Mouse (Mus musculus): ENCODE measurements around the gene Pbld2.
"Not testable (repeated sequence)": the region's sequence is repeated elsewhere in the genome, so short reads cannot be mapped to it uniquely, and the experiment has no call there.

The Pbld2 gene

DNA sequence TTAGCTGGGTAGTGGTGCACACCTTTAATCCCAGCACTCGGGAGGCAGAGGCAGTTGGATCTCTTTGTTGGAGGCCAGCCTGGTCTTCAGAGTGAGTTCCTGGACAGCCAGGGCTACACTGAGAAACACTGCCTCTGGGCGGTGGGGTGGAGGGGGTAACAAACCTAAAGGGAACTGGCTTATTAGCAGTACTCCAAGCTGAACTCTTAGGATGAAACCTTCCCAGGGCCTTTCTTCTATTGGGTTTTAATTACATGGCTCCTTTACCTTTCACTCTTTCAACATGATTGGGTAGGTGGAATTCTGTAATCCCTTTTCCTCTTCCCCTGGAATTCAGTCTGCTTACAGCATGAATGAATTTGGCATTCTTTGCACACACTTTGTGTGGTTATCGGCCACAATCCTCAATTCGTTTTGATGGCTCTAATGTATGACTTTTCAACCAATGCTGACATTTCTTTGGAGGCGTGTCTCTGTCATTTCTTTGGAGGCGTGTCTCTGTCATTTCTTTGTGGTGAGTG lies 1.4 kb downstream of the Pbld2 start:
- DNase-seq (ENCODE audit: low read depth, low spot score) = no peak

DNA sequence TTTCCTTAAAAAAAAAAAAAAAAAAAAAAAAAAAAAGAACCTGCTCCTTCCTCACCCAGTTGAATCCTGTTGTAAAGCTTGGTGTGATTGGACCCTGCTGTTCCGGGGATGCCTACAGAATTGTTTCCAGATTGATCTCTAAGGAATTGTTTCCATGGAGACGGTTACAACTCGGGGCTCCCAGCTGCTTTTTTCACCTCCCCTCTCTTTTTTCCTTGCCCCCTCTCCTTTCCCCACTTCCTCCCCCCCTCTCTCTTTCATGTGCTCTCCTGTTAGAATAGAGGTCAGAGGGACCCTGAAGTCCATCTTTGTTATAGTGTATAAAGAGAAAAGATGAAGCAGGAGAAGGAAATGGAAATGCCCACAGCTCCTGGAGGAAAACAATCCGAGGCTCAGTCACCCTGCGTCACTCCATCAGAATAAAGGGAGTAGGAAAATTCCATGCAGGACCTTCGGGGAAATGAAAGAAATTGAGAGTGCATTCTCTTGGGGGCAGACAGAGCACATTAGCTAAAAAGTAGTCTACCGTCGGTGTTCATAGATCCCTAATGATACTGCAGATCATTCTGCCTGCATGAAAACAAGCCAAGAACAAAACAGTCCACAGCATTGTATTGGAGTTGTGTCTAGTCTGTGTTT lies 2.2 kb downstream of the Pbld2 start:
- no peak for DNase-seq (ENCODE audit: low read depth, low spot score)

- no peak for DNase-seq (ENCODE audit: low read depth, low spot score)
Measured at GRCm38 (mm10) chr10:63026795-63027160, 2.7 kb downstream of the Pbld2 start.

DNA sequence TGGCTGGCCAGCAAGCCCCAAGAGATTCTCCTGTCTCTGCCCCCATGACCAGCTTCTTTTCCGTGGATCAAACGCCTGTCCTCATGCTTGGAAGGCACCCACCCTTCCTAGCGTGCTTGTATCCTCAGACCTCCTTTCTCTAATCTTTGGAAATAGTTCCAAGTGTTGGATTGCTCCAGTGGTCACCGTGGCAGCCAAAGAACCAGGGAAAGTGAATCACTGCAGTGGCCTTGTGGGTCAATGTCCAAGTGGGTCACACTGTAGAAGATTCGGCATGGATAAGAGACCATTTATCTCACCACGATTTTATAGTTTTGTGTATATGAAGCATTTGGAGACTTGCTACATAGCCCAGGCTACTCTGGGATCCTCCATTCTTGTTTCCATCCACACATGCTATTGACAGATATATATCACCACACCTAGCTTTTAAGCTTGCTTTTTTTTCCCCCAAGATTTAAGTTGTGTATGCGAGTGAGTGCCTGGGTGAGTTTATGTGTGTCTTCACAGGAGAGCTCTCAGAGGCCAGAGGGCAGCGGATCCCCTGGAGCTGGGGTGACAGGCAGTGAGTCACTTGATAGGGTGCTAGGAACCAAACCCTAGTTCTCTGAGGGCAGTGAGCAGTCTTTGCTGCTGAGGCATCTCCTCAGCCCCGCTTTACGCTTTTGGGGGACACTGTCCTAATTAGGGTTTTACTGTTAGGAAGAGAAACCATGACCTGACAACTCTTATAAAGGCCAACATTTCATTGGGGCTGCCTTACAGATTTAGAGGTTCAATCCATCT lies 3.5 kb downstream of the Pbld2 start:
- no peak for DNase-seq (ENCODE audit: low read depth, low spot score)

- DNase-seq (ENCODE audit: low read depth, low spot score) = no peak
Measured at GRCm38 (mm10) chr10:63028396-63028795, 4.3 kb downstream of the Pbld2 start.

- DNase-seq (ENCODE audit: low read depth, low spot score) = no peak
Measured at GRCm38 (mm10) chr10:63032267-63032666, 8.2 kb downstream of the Pbld2 start.

GRCm38 (mm10) chr10:63032956-63033355 lies 8.8 kb downstream of the Pbld2 start:
- no peak for DNase-seq (ENCODE audit: low read depth, low spot score)

GRCm38 (mm10) chr10:63038571-63039320 lies 14.6 kb downstream of the Pbld2 start:
- no peak for DNase-seq (ENCODE audit: low read depth, low spot score)

- no peak for DNase-seq (ENCODE audit: low read depth, low spot score)
Measured at GRCm38 (mm10) chr10:63039867-63040628, 15.9 kb downstream of the Pbld2 start.

DNA sequence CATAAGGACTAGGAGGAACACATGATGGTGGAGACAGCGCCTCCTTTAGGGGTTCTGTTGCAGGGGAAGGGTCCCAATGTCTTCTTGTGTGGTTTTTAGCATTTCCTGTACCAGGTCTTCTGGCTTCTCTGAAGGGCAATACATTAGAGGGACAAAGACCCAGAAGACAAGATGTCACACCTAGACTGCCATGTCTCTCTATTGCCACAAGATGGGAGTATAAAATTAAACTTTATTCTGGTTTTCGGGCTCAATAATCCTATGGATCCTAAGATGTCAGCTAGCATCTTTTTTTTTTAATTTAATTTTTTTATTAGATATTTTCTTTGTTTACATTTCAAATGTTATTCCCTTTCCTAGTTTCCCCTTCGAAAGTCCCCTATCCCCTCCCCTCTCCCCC lies 19.0 kb downstream of the Pbld2 start:
- no peak for DNase-seq (ENCODE audit: low read depth, low spot score)

GRCm38 (mm10) chr10:63047751-63048150 lies 23.6 kb downstream of the Pbld2 start:
- DNase-seq (ENCODE audit: low read depth, low spot score) = no peak

DNA sequence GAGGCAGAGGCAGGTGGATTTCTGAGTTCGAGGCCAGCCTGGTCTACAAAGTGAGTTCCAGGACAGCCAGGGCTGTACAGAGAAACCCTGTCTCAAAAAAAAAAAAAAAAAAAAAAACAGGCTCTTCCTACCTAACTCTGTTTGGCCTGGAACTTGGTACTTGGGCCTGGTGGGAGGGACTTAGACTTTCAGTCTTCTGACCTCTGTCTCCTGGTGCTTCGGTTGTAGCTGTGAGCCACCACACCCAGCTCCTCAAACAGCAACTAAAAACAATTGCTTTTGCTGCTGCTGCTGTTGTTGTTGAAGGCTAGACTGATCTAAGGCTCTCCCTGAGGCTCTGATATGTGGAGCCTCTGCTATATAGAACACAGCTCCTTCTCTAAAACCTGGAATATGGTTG lies 25.0 kb downstream of the Pbld2 start:
- no peak for DNase-seq (ENCODE audit: low read depth, low spot score)

- DNase-seq (ENCODE audit: low read depth, low spot score) = no peak
Measured at GRCm38 (mm10) chr10:63051267-63051666, 27.2 kb downstream of the Pbld2 start.

- DNase-seq (ENCODE audit: low read depth, low spot score) = no peak
Measured at GRCm38 (mm10) chr10:63052011-63052410, 27.9 kb downstream of the Pbld2 start.

DNA sequence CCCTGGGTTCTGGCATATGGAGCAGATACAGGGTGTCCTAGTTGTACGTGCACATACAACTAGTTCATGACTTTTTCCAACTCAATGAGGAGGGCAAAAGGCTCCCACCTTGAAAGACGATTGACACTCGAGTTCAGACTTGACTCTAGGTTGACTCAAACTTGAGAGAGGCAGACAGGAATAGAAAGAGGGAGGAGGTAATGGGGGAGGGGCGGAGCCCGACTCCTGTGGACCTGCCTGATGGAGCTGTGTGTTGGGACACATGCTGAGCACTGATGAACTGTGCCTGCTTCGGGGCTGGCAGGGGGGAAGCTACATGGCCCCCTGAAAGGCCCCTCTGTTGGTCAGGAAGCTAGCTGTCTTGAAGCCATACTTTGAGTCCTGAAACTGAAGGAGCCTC lies 28.9 kb downstream of the Pbld2 start:
- no peak for DNase-seq (ENCODE audit: low read depth, low spot score)

DNA sequence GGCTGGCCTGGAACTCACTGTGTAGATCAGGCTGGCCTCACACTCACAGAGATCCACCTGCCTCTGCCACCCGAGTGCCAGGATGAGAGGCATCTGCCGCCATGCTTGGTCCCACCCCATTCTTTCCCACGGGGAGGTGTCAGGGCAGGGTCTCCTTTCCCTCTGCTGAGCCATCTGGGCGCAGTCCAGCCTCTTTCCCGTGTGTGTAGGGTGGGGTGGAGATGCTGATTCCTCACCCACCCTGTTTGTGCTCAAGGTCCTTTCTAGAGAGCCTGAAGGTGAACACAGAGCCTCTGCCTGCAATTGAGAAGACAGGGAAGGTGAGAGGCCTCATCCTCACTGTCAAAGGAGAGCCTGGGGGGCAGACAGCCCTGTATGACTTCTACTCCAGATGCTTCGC lies 30.0 kb downstream of the Pbld2 start:
- DNase-seq (ENCODE audit: low read depth, low spot score) = not testable (repeated sequence)

GRCm38 (mm10) chr10:63054586-63054985 lies 30.5 kb downstream of the Pbld2 start:
- DNase-seq (ENCODE audit: low read depth, low spot score) = no peak

DNA sequence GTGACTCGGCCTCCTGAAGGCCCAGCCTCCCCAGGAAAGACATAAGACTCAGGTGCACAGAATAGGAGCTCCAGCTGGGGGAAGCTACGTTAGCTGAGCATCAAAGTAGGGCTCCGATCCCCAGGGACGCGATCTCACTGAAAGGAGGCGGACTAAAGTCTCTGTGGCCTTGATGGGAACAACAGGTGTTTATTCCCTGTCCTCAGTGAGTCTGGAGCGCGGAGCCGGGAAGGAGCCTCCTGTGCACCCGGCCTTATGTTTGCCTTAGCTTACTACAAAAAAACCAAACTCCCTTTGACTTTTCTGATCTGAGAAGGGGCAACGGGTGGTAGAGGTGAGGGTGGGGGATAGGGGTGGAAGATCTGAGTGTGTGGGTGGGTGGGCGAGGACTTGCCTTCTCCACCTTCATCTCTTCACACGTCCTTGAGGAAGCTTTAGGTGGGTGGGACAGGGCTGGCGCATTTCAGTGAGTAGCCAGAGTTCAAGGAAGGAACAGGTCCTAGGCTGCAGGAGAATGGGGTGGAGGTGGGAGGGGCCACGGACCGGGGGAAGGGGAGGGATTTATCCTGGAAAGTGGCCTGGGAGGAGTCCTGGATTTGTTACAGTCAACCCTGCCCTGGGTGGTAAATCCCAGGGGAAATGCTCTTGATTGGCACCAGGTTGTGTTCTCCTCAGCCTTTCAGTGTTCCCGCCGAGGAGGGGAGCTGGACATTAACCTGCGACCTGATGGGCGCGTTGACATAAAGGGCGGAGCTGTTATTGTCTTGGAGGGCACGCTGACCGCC lies 33.0 kb downstream of the Pbld2 start:
- peak; percentile 52 for DNase-seq (ENCODE audit: low read depth, low spot score)

- DNase-seq (ENCODE audit: low read depth, low spot score) = no peak
Measured at GRCm38 (mm10) chr10:63059862-63060261, 35.7 kb downstream of the Pbld2 start, which contains the start of gene Pbld1. Gene Pbld1 (plus strand): TSS chr10:63060162.

DNA sequence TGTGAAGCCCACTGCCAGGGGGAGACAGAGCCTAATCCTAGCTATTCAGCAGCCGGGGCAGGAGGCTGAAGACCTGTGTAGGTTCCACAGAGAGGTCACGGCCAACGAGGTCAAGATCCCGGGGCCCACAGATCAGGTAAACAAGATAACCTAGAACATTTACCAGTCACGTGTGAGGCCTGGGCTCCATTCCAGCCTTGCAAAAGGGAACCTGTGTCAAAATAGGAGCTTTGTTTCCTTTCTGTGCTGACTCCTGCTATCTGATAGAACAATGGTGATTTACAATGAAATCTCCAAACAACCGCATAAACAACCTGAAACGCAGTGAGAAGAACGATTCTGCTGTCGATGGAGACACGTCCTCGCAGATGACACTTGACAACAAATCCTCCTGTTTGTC lies 36.3 kb downstream of the Pbld2 start:
- DNase-seq (ENCODE audit: low read depth, low spot score) = no peak

GRCm38 (mm10) chr10:63061266-63061665 lies 37.2 kb downstream of the Pbld2 start:
- no peak for DNase-seq (ENCODE audit: low read depth, low spot score)
